Mouse (Mus musculus): ENCODE results near the gene Vps45.
"Not testable (repeated sequence)": the region's sequence is repeated elsewhere in the genome, so short reads cannot be mapped to it uniquely, and the experiment has no call there.

GRCm38 (mm10) chr3:95970661-95971060 is 87.6 kb downstream of the Vps45 start:
- TF ChIP-seq CTCF (conservative IDR thresholded peaks at IDR 0.05; ENCODE audit: low read length); NANOG (IDR thresholded peaks at IDR 0.05; ENCODE audit: borderline replicate concordance, low read length); POU5F1 (IDR thresholded peaks at IDR 0.05; ENCODE audit: borderline replicate concordance, low read length): not testable (repeated sequence)

Data from E14TG2a.4 (cell line).